Mouse (Mus musculus): ENCODE measurements around the gene Smpd4.

GRCm38 (mm10) chr16:17647156-17647555, 28.0 kb downstream of the Smpd4 start:
- TF ChIP-seq CTCF (conservative IDR thresholded peaks at IDR 0.05; ENCODE audit: low read length): no peak
- TF ChIP-seq POU5F1 (IDR thresholded peaks at IDR 0.05; ENCODE audit: borderline replicate concordance, low read length): no peak
